Mouse (Mus musculus): ENCODE data around the gene Olfr324. TPM values are rescaled to one million over a fixed set of nuclear protein-coding genes. Genes with fewer than 3 reads are reported as not detected.

The Olfr324 gene
- not detected in 2 replicates for polyA plus RNA-seq (2012; ENCODE audit: insufficient read depth, insufficient read length, missing spikeins)

DNA sequence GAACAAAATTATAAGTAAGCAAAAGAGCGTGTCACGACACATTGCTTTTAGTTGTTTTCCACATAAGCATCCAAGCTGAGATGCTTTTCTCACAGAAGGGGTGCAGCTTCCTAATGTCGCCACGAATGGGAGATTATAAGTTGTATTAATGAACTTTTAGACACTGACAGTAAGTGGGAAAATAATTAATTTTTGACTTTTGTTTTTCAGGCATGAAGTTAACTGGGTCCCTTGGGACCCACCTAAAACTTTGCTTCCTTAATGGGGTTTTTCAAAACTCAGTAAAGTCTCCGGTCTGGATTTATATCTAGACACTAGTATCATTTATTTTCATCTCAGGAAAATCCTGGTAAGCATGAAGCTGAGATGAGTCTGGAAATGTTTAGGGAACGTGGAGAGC lies at the start of gene Olfr324:
Gene Olfr324, plus strand, starts transcription at position 301 of the 400 bp plus-strand sequence.
- Histone ChIP-seq H3K4me1 (ENCODE audit: control insufficient read depth, insufficient read depth, low read length) (no peaks in the 10 kb centered on the region), H3K4me3 (ENCODE audit: insufficient read depth, low read length) (no peak within 1 kb of the TSS), H3K27ac (ENCODE audit: insufficient read depth, low read depth, low read length) (no peak within 1 kb of the TSS)
- TF ChIP-seq POLR2A (IDR thresholded peaks at IDR 0.05; ENCODE audit: borderline replicate concordance, low read depth, low read length) (no peak), CTCF (IDR thresholded peaks at IDR 0.05; ENCODE audit: low read depth, low read length) (no peak)

DNA sequence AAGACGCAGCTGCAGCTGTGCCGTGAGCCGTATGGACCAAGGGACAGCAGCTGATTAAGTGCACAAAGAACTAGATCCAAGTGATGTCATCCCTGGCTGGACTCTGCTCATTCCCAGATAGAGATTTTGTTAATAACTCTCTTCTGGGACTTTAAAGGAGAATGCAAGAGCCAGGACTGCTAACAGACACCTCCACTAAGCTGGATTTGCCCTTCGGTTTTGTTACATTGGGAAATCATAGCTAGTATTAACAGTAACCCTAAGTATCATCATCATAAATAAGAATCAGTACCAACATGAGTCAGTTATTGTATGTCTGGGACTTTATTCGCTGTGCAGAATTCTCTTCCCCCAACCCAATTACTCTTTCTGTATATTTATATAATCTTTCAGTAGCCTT lies 48.6 kb upstream of the Olfr324 start, which contains the start of gene Olfr329-ps:
Gene Olfr329-ps, minus strand, starts transcription at position 101 of the 400 bp plus-strand sequence.
- Histone ChIP-seq H3K4me1 (ENCODE audit: control insufficient read depth, insufficient read depth, low read length) (no peaks in the 10 kb centered on the region), H3K27ac (ENCODE audit: insufficient read depth, low read depth, low read length) (no peak within 1 kb of the TSS), H3K4me3 (ENCODE audit: insufficient read depth, low read length) (no peak within 1 kb of the TSS)
- TF ChIP-seq POLR2A (IDR thresholded peaks at IDR 0.05; ENCODE audit: borderline replicate concordance, low read depth, low read length) (no peak), CTCF (IDR thresholded peaks at IDR 0.05; ENCODE audit: low read depth, low read length) (no peak)

DNA sequence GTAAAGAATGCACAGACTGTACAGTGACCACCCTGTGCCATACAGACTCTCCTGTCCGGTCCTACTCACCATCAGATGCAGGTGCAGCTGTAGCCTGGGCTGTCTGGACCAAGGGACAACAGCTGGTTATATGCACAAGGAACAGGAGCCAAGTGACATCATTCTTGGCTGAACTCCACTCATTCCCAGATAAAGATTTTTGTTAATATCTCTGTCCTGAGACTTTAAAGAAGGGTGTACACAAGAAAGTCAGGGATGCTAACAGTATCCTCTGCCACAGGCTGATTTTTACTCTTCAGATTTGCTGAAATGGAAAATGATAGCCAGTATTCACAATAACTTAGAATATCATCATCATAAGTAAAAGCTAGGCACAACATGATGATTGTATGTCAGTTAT lies 39.4 kb upstream of the Olfr324 start, which contains the start of gene Olfr328:
Gene Olfr328, minus strand, starts transcription at position 101 of the 400 bp plus-strand sequence.
- no peak within 1 kb of the TSS for H3K4me3 ChIP-seq (ENCODE audit: insufficient read depth, low read length)
- H3K27ac ChIP-seq (ENCODE audit: insufficient read depth, low read depth, low read length) = no peak within 1 kb of the TSS
- no peaks in the 10 kb centered on the region for H3K4me1 ChIP-seq (ENCODE audit: control insufficient read depth, insufficient read depth, low read length)
- TF ChIP-seq POLR2A (IDR thresholded peaks at IDR 0.05; ENCODE audit: borderline replicate concordance, low read depth, low read length) = no peak
- TF ChIP-seq CTCF (IDR thresholded peaks at IDR 0.05; ENCODE audit: low read depth, low read length) = no peak

DNA sequence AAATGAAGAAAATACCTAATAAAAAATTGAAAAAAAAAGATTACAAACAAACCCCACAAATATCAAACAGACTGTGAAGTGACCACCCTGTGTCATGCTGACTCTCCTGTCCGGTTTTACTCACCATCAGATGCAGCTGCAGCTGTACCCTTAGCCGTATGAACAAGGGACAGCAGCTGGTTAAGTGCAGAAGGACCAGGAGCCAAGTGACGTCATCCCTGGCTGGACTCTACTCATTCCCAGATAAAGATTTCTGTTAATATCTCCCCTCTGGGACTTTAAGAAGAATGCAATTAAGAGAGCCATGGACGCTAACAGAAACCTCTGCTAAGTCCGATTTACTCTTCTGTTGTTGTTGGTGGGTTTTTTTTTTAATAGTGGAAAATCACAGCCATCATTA lies 24.5 kb upstream of the Olfr324 start, which contains the start of gene Olfr224:
Gene Olfr224, minus strand, starts transcription at position 149 of the 400 bp plus-strand sequence.
- Histone ChIP-seq H3K27ac (ENCODE audit: insufficient read depth, low read depth, low read length) (no peak within 1 kb of the TSS), H3K4me1 (ENCODE audit: control insufficient read depth, insufficient read depth, low read length) (no peaks in the 10 kb centered on the region), H3K4me3 (ENCODE audit: insufficient read depth, low read length) (no peak within 1 kb of the TSS)
- TF ChIP-seq POLR2A (IDR thresholded peaks at IDR 0.05; ENCODE audit: borderline replicate concordance, low read depth, low read length) (no peak), CTCF (IDR thresholded peaks at IDR 0.05; ENCODE audit: low read depth, low read length) (no peak)

DNA sequence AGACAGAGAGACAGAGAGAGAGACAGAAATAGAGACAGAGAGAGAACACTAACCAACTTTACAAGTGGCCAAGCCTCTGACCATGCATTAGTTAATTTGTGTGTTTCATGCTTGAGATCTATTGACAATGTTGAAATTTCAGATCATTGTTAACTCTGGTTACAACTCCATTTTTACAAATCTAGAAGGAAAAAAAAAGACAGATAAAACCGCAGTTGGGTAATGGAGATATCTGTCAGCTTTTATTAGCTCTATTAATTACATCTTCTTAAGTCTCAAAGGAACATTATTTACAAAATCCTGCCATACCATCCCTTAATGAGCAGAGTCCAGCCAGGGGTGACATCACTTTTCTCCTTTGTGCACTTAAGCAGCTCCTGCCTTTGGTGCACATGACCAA lies 17.5 kb upstream of the Olfr324 start, which contains the start of gene Olfr325:
Gene Olfr325, plus strand, starts transcription at position 301 of the 400 bp plus-strand sequence.
- Histone ChIP-seq H3K4me1 (ENCODE audit: control insufficient read depth, insufficient read depth, low read length) (no peaks in the 10 kb centered on the region), H3K27ac (ENCODE audit: insufficient read depth, low read depth, low read length) (no peak within 1 kb of the TSS), H3K4me3 (ENCODE audit: insufficient read depth, low read length) (no peak within 1 kb of the TSS)
- TF ChIP-seq CTCF (IDR thresholded peaks at IDR 0.05; ENCODE audit: low read depth, low read length) = no peak

DNA sequence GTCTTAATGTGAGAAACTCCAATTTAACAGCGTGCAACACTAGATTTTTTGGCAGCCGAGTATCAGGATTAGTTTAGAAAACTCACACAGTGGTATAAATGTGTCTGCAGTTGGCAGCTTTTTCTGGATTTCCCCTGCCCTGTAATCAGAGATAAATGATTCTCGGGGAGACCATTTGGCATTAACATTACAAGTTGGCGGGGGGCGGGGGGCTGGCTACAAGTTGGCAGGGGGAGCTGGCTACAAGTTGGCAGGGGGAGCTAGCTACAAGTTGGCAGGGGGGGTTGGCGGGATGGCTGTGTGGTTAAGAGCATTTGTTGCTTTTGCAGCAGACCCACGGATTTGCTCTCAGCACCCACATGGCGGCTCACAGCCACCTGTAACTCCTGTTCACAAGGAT lies 16.3 kb upstream of the Olfr324 start:
- Histone ChIP-seq H3K4me1 (ENCODE audit: control insufficient read depth, insufficient read depth, low read length) (no peaks in the 10 kb centered on the region), H3K4me3 (ENCODE audit: insufficient read depth, low read length) (no peak overlapping the region), H3K27ac (ENCODE audit: insufficient read depth, low read depth, low read length) (no peak overlapping the region)
- TF ChIP-seq POLR2A (IDR thresholded peaks at IDR 0.05; ENCODE audit: borderline replicate concordance, low read depth, low read length) (no peak), CTCF (IDR thresholded peaks at IDR 0.05; ENCODE audit: low read depth, low read length) (no peak)

DNA sequence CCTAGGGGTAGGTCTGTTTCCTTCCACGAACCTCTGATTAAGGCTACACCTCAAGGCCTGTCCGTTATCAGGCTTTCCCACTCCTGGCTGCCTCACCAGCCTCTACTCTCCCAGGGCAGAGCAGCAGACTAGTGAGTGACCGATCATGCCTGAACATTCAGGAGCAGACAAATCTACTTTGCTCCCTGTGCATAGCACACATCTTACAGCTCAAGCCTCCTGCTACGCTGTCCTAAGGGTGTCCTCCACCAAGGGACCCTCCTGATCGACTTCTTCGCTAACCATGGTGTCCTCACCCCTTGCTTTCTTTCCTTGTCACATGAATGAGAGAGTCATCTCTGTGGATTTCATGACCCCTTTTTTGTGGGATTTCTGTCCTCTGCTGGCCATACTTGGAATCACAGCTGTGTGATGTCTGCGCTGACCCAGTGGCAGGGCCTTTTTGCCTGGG lies 7.0 kb upstream of the Olfr324 start:
- peak; percentile 49; the same call in 1 of the 2 replicates for TF ChIP-seq CTCF (IDR thresholded peaks at IDR 0.05; ENCODE audit: low read depth, low read length)
- TF ChIP-seq POLR2A (IDR thresholded peaks at IDR 0.05; ENCODE audit: borderline replicate concordance, low read depth, low read length) = no peak
- no peaks in the 10 kb centered on the region for H3K4me1 ChIP-seq (ENCODE audit: control insufficient read depth, insufficient read depth, low read length)
- H3K4me3 ChIP-seq (ENCODE audit: insufficient read depth, low read length) = no peak overlapping the region
- H3K27ac ChIP-seq (ENCODE audit: insufficient read depth, low read depth, low read length) = no peak overlapping the region

DNA sequence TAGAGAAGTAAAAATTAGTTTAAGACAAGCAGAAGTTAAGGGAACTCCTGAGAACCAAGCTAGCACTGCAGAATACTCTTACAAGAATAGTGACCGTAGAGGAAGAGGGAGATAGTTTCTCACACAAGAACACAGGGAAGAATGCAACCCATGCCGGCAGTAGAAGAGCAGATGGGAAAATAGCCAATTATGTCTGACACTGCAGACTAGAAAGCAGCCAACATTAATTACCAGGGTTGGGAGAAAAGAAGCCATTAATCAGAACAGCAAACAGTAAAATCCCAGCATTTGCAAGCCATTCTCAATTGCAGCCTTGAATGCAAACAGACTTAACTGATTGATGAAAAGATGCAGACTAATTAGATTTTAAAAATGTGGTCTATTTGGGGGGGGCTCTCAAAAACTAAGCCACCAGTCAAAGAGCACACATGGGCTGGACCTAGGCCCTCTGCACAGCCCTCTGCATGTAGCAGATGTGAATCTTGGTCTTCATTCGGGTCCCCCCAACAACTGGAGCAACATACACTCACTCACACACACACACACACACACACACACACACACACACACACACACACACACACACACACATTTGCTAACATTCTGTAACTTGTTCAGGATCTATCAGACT lies 6.2 kb upstream of the Olfr324 start:
- H3K27ac ChIP-seq (ENCODE audit: insufficient read depth, low read depth, low read length) = no peak overlapping the region
- no peaks in the 10 kb centered on the region for H3K4me1 ChIP-seq (ENCODE audit: control insufficient read depth, insufficient read depth, low read length)
- TF ChIP-seq CTCF (IDR thresholded peaks at IDR 0.05; ENCODE audit: low read depth, low read length) = no peak
- no peak for TF ChIP-seq POLR2A (IDR thresholded peaks at IDR 0.05; ENCODE audit: borderline replicate concordance, low read depth, low read length)
- no peak overlapping the region for H3K4me3 ChIP-seq (ENCODE audit: insufficient read depth, low read length)

DNA sequence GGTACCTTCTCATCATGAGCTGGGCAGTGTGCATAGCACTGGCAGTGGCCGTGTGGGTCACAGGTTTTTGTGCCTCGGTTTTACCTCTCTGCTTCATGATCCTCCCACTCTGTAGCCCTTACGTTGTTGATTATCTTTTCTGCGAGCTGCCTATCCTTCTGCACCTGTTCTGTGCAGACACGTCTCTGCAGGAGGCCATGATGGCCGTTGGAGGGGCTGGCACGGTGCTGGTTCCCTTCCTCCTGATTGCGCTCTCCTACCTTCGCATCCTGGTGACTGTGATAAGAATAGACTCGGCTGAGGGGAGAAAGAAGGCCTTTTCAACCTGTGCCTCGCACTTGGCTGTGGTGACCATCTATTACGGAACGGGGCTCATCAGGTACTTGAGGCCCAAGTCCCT lies 2.9 kb downstream of the Olfr324 start:
- Histone ChIP-seq H3K27ac (ENCODE audit: insufficient read depth, low read depth, low read length) (no peak overlapping the region), H3K4me3 (ENCODE audit: insufficient read depth, low read length) (no peak overlapping the region), H3K4me1 (ENCODE audit: control insufficient read depth, insufficient read depth, low read length) (no peaks in the 10 kb centered on the region)
- TF ChIP-seq CTCF (IDR thresholded peaks at IDR 0.05; ENCODE audit: low read depth, low read length) (no peak), POLR2A (IDR thresholded peaks at IDR 0.05; ENCODE audit: borderline replicate concordance, low read depth, low read length) (no peak)

DNA sequence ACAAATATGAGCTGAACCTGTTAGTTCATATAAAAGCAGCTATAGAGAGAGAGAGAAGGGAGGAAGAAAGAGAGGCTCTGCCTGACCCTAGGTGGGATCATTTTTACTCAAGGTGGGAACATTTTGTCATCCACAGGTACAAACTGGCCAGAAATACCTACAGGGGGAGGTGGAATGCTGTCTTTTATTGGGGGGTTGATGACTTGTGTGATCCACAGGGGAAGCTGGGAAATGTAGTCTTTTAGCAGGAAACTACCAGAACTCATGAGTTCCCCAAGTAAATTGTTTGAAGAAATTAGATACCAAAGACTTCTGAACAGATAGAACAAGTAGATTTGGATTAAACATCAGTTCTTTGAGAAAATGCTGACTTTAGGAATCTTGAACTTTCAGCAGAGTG lies 7.1 kb downstream of the Olfr324 start:
- Histone ChIP-seq H3K4me3 (ENCODE audit: insufficient read depth, low read length) (no peak overlapping the region), H3K4me1 (ENCODE audit: control insufficient read depth, insufficient read depth, low read length) (no peaks in the 10 kb centered on the region), H3K27ac (ENCODE audit: insufficient read depth, low read depth, low read length) (no peak overlapping the region)
- TF ChIP-seq CTCF (IDR thresholded peaks at IDR 0.05; ENCODE audit: low read depth, low read length) = no peak
- no peak for TF ChIP-seq POLR2A (IDR thresholded peaks at IDR 0.05; ENCODE audit: borderline replicate concordance, low read depth, low read length)

Measured in bone marrow macrophage, adult 2 months (primary cell).